Mouse (Mus musculus) embryo, embryonic 10 days (tissue): ENCODE results near the gene 4930503B20Rik.

ENCODE experiments used
- DNase-seq: peaks from one replicate; pipeline ENCODE4 v3.0.0-alpha.2; 2015; ENCODE audit warnings: low spot score

4930503B20Rik gene

GRCm38 (mm10) chr3:146598411-146598810 is 52.7 kb downstream of the 4930503B20Rik start:
- DNase-seq: no peak

GRCm38 (mm10) chr3:146596864-146597263 is 54.3 kb downstream of the 4930503B20Rik start:
- DNase-seq: no peak

GRCm38 (mm10) chr3:146596387-146596786 is 54.7 kb downstream of the 4930503B20Rik start:
- no peak for DNase-seq

GRCm38 (mm10) chr3:146595440-146595839 is 55.7 kb downstream of the 4930503B20Rik start:
- DNase-seq: no peak
